8 mouse cellular contexts compared by ENCODE assay signal in genomic region chr9:73094580-73094979, GRCm38 (mm10). TPM values are rescaled to one million over a fixed set of nuclear protein-coding genes. Genes with fewer than 3 reads are reported as not detected.
DNase-seq lines count a peak whose midpoint lies in the region; ATAC-seq and TF ChIP-seq lines count a peak whose summit lies in the region.
"Had no signal": no experiment of that assay in that cellular context is flagged by ENCODE, and none has a peak within 500 bp of the region (broad histone marks: within the 10 kb centered on the region; RNA-seq: fewer than 3 reads in every experiment).

No protein-coding gene starts in this region.

- no peak for DNase-seq in midbrain, embryonic 11.5 days (ENCODE audit: low spot score, missing footprints)
- DNase-seq in midbrain, embryonic 10.5 days (ENCODE audit: low spot score) = no peak
- DNase-seq in stomach, postnatal 0 days (ENCODE audit: low spot score) = peak; percentile 70
- no peak for DNase-seq in ovary, postnatal 36 days (ENCODE audit: low spot score)
- no peak for DNase-seq in heart, adult 11 months
- DNase-seq: heart, adult 18-20 months had no signal

- ATAC-seq in midbrain, embryonic 11.5 days (ENCODE audit: low FRiP score) = 0 out of 2 replicates have a peak, but pooled peaks have one; percentile 64
- ATAC-seq in forebrain, embryonic 12.5 days (ENCODE audit: low FRiP score) = peak; percentile 64; the same call in 1 of the 2 replicates
- ATAC-seq in intestine, postnatal 0 days = peak; percentile 70
- peak; percentile 83 for ATAC-seq in stomach, postnatal 0 days (ENCODE audit: low FRiP score, low TSS enrichment)

- no peak overlapping the region for H3K4me3 ChIP-seq in midbrain, embryonic 11.5 days (ENCODE audit: low read depth, low read length)
- no peak overlapping the region for H3K4me3 ChIP-seq in midbrain, embryonic 10.5 days
- H3K4me3 ChIP-seq in forebrain, embryonic 12.5 days (replicated peaks) = no peak overlapping the region
- H3K4me3 ChIP-seq in intestine, postnatal 0 days (ENCODE audit: low read depth, low read length) = no peak overlapping the region
- H3K4me3 ChIP-seq in stomach, postnatal 0 days (ENCODE audit: low read depth, low read length) = no peak overlapping the region

- H3K9me3 ChIP-seq in midbrain, embryonic 11.5 days (ENCODE audit: control insufficient read depth, low read length) = no peaks in the 10 kb centered on the region
- no peaks in the 10 kb centered on the region for H3K9me3 ChIP-seq in midbrain, embryonic 10.5 days (replicated peaks)
- H3K9me3 ChIP-seq in forebrain, embryonic 12.5 days = no peaks in the 10 kb centered on the region
- H3K9me3 ChIP-seq in intestine, postnatal 0 days (ENCODE audit: control insufficient read depth) = no peaks in the 10 kb centered on the region
- no peaks in the 10 kb centered on the region for H3K9me3 ChIP-seq in stomach, postnatal 0 days (ENCODE audit: control insufficient read depth, low read length)

- no peaks in the 10 kb centered on the region for H3K27me3 ChIP-seq in midbrain, embryonic 11.5 days (ENCODE audit: control insufficient read depth, insufficient read depth, low read length)
- H3K27me3 ChIP-seq in midbrain, embryonic 10.5 days (ENCODE audit: low read depth, poor library complexity, severe bottlenecking) = peaks cover 5% of the 10 kb centered on the region; the same call in 1 of the 2 replicates
- H3K27me3 ChIP-seq in forebrain, embryonic 12.5 days = 0 out of 2 replicates have a peak, but pooled peaks cover 3% of the 10 kb centered on the region
- no peaks in the 10 kb centered on the region for H3K27me3 ChIP-seq in intestine, postnatal 0 days (replicated peaks; ENCODE audit: control insufficient read depth, insufficient read depth, low read length)
- no peaks in the 10 kb centered on the region for H3K27me3 ChIP-seq in stomach, postnatal 0 days (ENCODE audit: control insufficient read depth, insufficient read depth, low read length)

- no peak overlapping the region for H3K4me2 ChIP-seq in midbrain, embryonic 11.5 days
- H3K4me2 ChIP-seq in forebrain, embryonic 12.5 days = no peak overlapping the region
- H3K4me2 ChIP-seq in intestine, postnatal 0 days (replicated peaks; ENCODE audit: low read depth) = no peak overlapping the region; the same call in 1 of the 2 replicates
- H3K4me2 ChIP-seq in stomach, postnatal 0 days (replicated peaks; ENCODE audit: low read depth) = no peak overlapping the region

- H3K27ac ChIP-seq in midbrain, embryonic 11.5 days (ENCODE audit: low read depth, low read length) = no peak overlapping the region
- no peak overlapping the region for H3K27ac ChIP-seq in midbrain, embryonic 10.5 days (replicated peaks)
- H3K27ac ChIP-seq in forebrain, embryonic 12.5 days = no peak overlapping the region
- no peak overlapping the region for H3K27ac ChIP-seq in intestine, postnatal 0 days (ENCODE audit: low read depth, low read length)
- no peak overlapping the region for H3K27ac ChIP-seq in stomach, postnatal 0 days (replicated peaks)

- TF ChIP-seq CTCF in intestine, postnatal 0 days (IDR thresholded peaks at IDR 0.05; ENCODE audit: low read depth) = no peak
- no peak for TF ChIP-seq CTCF in stomach, postnatal 0 days (IDR thresholded peaks at IDR 0.05; ENCODE audit: low read depth)

- no peaks in the 10 kb centered on the region for H3K4me1 ChIP-seq in midbrain, embryonic 11.5 days (ENCODE audit: control insufficient read depth, insufficient read depth, low read length)
- H3K4me1 ChIP-seq in midbrain, embryonic 10.5 days = peaks cover 4% of the 10 kb centered on the region
- peaks cover 5% of the 10 kb centered on the region; the same call in 1 of the 2 replicates for H3K4me1 ChIP-seq in forebrain, embryonic 12.5 days
- H3K4me1 ChIP-seq in intestine, postnatal 0 days (replicated peaks; ENCODE audit: control insufficient read depth, insufficient read depth, low read length) = no peaks in the 10 kb centered on the region
- no peaks in the 10 kb centered on the region for H3K4me1 ChIP-seq in stomach, postnatal 0 days (replicated peaks; ENCODE audit: control insufficient read depth, insufficient read depth)

- TF ChIP-seq EP300 in stomach, postnatal 0 days (optimal IDR thresholded peaks at IDR 0.05) = no peak

- H3K9ac ChIP-seq in midbrain, embryonic 11.5 days (ENCODE audit: low read length) = no peak overlapping the region
- no peak overlapping the region for H3K9ac ChIP-seq in forebrain, embryonic 12.5 days
- H3K9ac ChIP-seq in intestine, postnatal 0 days (ENCODE audit: low read depth, low read length) = no peak overlapping the region
- H3K9ac ChIP-seq in stomach, postnatal 0 days (ENCODE audit: low read length) = no peak overlapping the region

- WGBS in midbrain, embryonic 11.5 days = 56% methylated on average over 17 of the region's 17 CpGs
- 64% methylated on average over 17 of the region's 17 CpGs for WGBS in midbrain, embryonic 10.5 days
- 52% methylated on average over 17 of the region's 17 CpGs for WGBS in forebrain, embryonic 12.5 days
- 17% methylated on average over 17 of the region's 17 CpGs for WGBS in intestine, postnatal 0 days
- 20% methylated on average over 17 of the region's 17 CpGs for WGBS in stomach, postnatal 0 days

- no peaks in the 10 kb centered on the region for H3K36me3 ChIP-seq in midbrain, embryonic 11.5 days (ENCODE audit: control insufficient read depth, insufficient read depth, low read length)
- H3K36me3 ChIP-seq in midbrain, embryonic 10.5 days = no peaks in the 10 kb centered on the region
- H3K36me3 ChIP-seq in forebrain, embryonic 12.5 days (replicated peaks) = no peaks in the 10 kb centered on the region
- H3K36me3 ChIP-seq in intestine, postnatal 0 days (ENCODE audit: control insufficient read depth, insufficient read depth) = no peaks in the 10 kb centered on the region
- no peaks in the 10 kb centered on the region for H3K36me3 ChIP-seq in stomach, postnatal 0 days (ENCODE audit: control insufficient read depth, insufficient read depth, low read length)

RNA-seq across cellular contexts. Expression of gene Khdc3, which starts 7.1 kb away (rescaled TPM):
- polyA plus RNA-seq in midbrain, embryonic 11.5 days (2014; fragmentation: Nextera tagmentation; extraction: Ambion mirVana) = not detected in 2 replicates
- polyA plus RNA-seq in midbrain, embryonic 10.5 days (2016; fragmentation: Nextera tagmentation; extraction: Ambion mirVana) = not detected in 2 replicates
- not detected in 2 replicates for polyA plus RNA-seq in forebrain, embryonic 12.5 days (2016; fragmentation: Nextera tagmentation; extraction: Ambion mirVana)
- polyA plus RNA-seq in intestine, postnatal 0 days (2015; fragmentation: Nextera tagmentation; extraction: Ambion mirVana) = 0.16 TPM in 1 of 2 replicates, not detected in the other
- polyA plus RNA-seq in stomach, postnatal 0 days (2015; fragmentation: Nextera tagmentation; extraction: Ambion mirVana) = not detected in 2 replicates

RNA-seq across cellular contexts. Expression of gene Gm20509, which starts 7.7 kb away (rescaled TPM):
- polyA plus RNA-seq in midbrain, embryonic 11.5 days (2014; fragmentation: Nextera tagmentation; extraction: Ambion mirVana) = not detected in 2 replicates
- not detected in 2 replicates for polyA plus RNA-seq in midbrain, embryonic 10.5 days (2016; fragmentation: Nextera tagmentation; extraction: Ambion mirVana)
- not detected in 2 replicates for polyA plus RNA-seq in forebrain, embryonic 12.5 days (2016; fragmentation: Nextera tagmentation; extraction: Ambion mirVana)
- polyA plus RNA-seq in intestine, postnatal 0 days (2015; fragmentation: Nextera tagmentation; extraction: Ambion mirVana) = not detected in 2 replicates
- not detected in 2 replicates for polyA plus RNA-seq in stomach, postnatal 0 days (2015; fragmentation: Nextera tagmentation; extraction: Ambion mirVana)

RNA-seq across cellular contexts. Expression of gene Rsl24d1, which starts 18.6 kb away (rescaled TPM):
- polyA plus RNA-seq in midbrain, embryonic 11.5 days (2014; fragmentation: Nextera tagmentation; extraction: Ambion mirVana) = 172 and 184 TPM in 2 replicates
- 143 and 150 TPM in 2 replicates for polyA plus RNA-seq in midbrain, embryonic 10.5 days (2016; fragmentation: Nextera tagmentation; extraction: Ambion mirVana)
- polyA plus RNA-seq in forebrain, embryonic 12.5 days (2016; fragmentation: Nextera tagmentation; extraction: Ambion mirVana) = 133 and 137 TPM in 2 replicates
- 45.0 and 45.3 TPM in 2 replicates for polyA plus RNA-seq in intestine, postnatal 0 days (2015; fragmentation: Nextera tagmentation; extraction: Ambion mirVana)
- 55.6 and 56.3 TPM in 2 replicates for polyA plus RNA-seq in stomach, postnatal 0 days (2015; fragmentation: Nextera tagmentation; extraction: Ambion mirVana)

RNA-seq across cellular contexts. Expression of gene Rab27a, which starts 49.9 kb away (rescaled TPM):
- polyA plus RNA-seq in midbrain, embryonic 11.5 days (2014; fragmentation: Nextera tagmentation; extraction: Ambion mirVana) = 0.52 and 0.55 TPM in 2 replicates
- 1.6 and 1.9 TPM in 2 replicates for polyA plus RNA-seq in midbrain, embryonic 10.5 days (2016; fragmentation: Nextera tagmentation; extraction: Ambion mirVana)
- polyA plus RNA-seq in forebrain, embryonic 12.5 days (2016; fragmentation: Nextera tagmentation; extraction: Ambion mirVana) = 1.4 and 1.8 TPM in 2 replicates
- polyA plus RNA-seq in intestine, postnatal 0 days (2015; fragmentation: Nextera tagmentation; extraction: Ambion mirVana) = 5.7 and 5.8 TPM in 2 replicates
- polyA plus RNA-seq in stomach, postnatal 0 days (2015; fragmentation: Nextera tagmentation; extraction: Ambion mirVana) = 22.5 and 22.7 TPM in 2 replicates

RNA-seq across cellular contexts. Expression of gene Pigb, which starts 54.4 kb away (rescaled TPM):
- 18.3 and 19.0 TPM in 2 replicates for polyA plus RNA-seq in midbrain, embryonic 11.5 days (2014; fragmentation: Nextera tagmentation; extraction: Ambion mirVana)
- polyA plus RNA-seq in midbrain, embryonic 10.5 days (2016; fragmentation: Nextera tagmentation; extraction: Ambion mirVana) = 12.8 and 14.2 TPM in 2 replicates
- 10.3 and 13.6 TPM in 2 replicates for polyA plus RNA-seq in forebrain, embryonic 12.5 days (2016; fragmentation: Nextera tagmentation; extraction: Ambion mirVana)
- 4.7 and 5.9 TPM in 2 replicates for polyA plus RNA-seq in intestine, postnatal 0 days (2015; fragmentation: Nextera tagmentation; extraction: Ambion mirVana)
- polyA plus RNA-seq in stomach, postnatal 0 days (2015; fragmentation: Nextera tagmentation; extraction: Ambion mirVana) = 7.7 and 8.7 TPM in 2 replicates
